In the genomic region with DNA sequence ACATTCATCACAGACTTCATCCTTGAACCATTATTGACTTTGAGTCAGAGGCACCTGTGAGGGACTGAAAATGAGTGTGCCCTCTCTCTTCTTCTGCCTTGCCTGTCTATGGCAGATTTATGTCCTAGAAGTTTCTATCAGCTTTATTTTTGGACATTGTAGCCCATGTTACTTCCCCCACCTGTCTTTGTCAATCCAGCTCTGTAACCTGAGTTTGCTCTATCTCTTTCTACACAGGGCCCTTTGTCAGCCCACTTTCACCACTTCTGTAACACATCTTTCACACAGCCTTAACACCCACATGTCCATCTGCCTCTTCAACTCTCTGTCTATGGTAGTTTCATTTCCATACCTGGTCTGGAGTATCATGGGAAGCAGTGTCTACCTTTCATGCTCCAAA, we compare ENCODE assay signal across 15 mouse cellular contexts.
"Had no signal": no experiment of that assay in that cellular context is flagged by ENCODE, and none has a peak within 500 bp of the region (broad histone marks: within the 10 kb centered on the region; RNA-seq: fewer than 3 reads in every experiment).

No protein-coding gene starts in this region.

- H3K9ac ChIP-seq: lung, embryonic 14.5 days; midbrain, embryonic 12.5 days; neural tube, embryonic 12.5 days; stomach, embryonic 15.5 days had no signal

- H3K4me3 ChIP-seq: midbrain, embryonic 10.5 days; midbrain, embryonic 12.5 days; neural tube, embryonic 12.5 days; stomach, embryonic 15.5 days had no signal

- H3K9me3 ChIP-seq: midbrain, embryonic 10.5 days; midbrain, embryonic 12.5 days; neural tube, embryonic 12.5 days; stomach, embryonic 15.5 days had no signal

- H3K4me1 ChIP-seq: midbrain, embryonic 10.5 days; neural tube, embryonic 12.5 days; stomach, embryonic 15.5 days had no signal

- H3K27ac ChIP-seq: midbrain, embryonic 10.5 days; midbrain, embryonic 12.5 days; neural tube, embryonic 12.5 days; stomach, embryonic 15.5 days; stomach, postnatal 0 days had no signal

- H3K36me3 ChIP-seq: midbrain, embryonic 10.5 days; midbrain, embryonic 12.5 days; neural tube, embryonic 12.5 days; stomach, embryonic 15.5 days had no signal

- DNase-seq: lung, adult 18-20 months; lung, embryonic 14.5 days; lung, postnatal 10 days; lung, postnatal 4 days; midbrain, embryonic 14.5 days; right cerebral cortex, postnatal 14 days; thymus, adult 18-20 months; thymus, postnatal 14 days; thymus, postnatal 36 days had no signal

- ATAC-seq: midbrain, embryonic 16.5 days had no signal

- H3K4me2 ChIP-seq: lung, embryonic 14.5 days; midbrain, embryonic 12.5 days; neural tube, embryonic 12.5 days; stomach, embryonic 15.5 days had no signal

- H3K27me3 ChIP-seq: midbrain, embryonic 12.5 days; neural tube, embryonic 12.5 days; stomach, embryonic 15.5 days had no signal
